Mouse (Mus musculus) MEL (cell line): ENCODE data around the gene Igfbp2. TPM values are rescaled to one million over a fixed set of nuclear protein-coding genes. Genes with fewer than 3 reads are reported as not detected.

ENCODE experiments used
- DNase-seq: peaks from one replicate; pipeline ENCODE4 v3.0.0; 2011; ENCODE audit warnings: low read depth, low spot score
- H3K27ac ChIP-seq: 2 replicates; pipeline ENCODE4 v1.5.1; 2012; ENCODE audit warnings: low read depth, mild to moderate bottlenecking, control low read depth, low read length, moderate library complexity; ENCODE audit not compliant: control insufficient read depth
- H3K27me3 ChIP-seq, 2 experiments: fragments of 150-350 bp in 1 of 2; sonication (generic) in 1 of 2; 2 replicates each; pipeline ENCODE4 v1.6.1; 2012; ENCODE audit warnings: low read length in 2 of 2, mild to moderate bottlenecking in 2 of 2, improper control_type of control experiment in 1 of 2, moderate library complexity in 1 of 2; ENCODE audit not compliant: insufficient read depth in 2 of 2, control insufficient read depth in 1 of 2
- H3K36me3 ChIP-seq, 2 experiments: 2 replicates each; pipeline ENCODE4 v1.6.1; 2012 to 2014; ENCODE audit warnings: low read length in 2 of 2, improper control_type of control experiment in 1 of 2, inconsistent platforms in 1 of 2, mild to moderate bottlenecking in 1 of 2; ENCODE audit not compliant: insufficient read depth in 2 of 2, control insufficient read depth in 1 of 2
- H3K4me1 ChIP-seq, 2 experiments: fragments of 150-350 bp in 1 of 2; sonication (generic) in 1 of 2; 2 replicates each; pipeline ENCODE4 v1.6.1; 2012; ENCODE audit warnings: low read length in 2 of 2, improper control_type of control experiment in 1 of 2, mild to moderate bottlenecking in 1 of 2; ENCODE audit not compliant: insufficient read depth in 2 of 2, control insufficient read depth in 1 of 2
- H3K4me3 ChIP-seq, 2 experiments: fragments of 150-350 bp in 1 of 2; sonication (generic) in 1 of 2; 2 replicates each; pipeline ENCODE4 v1.5.1; 2012; ENCODE audit warnings: low read depth in 2 of 2, low read length in 2 of 2, mild to moderate bottlenecking in 2 of 2, moderate library complexity in 2 of 2, control low read depth in 1 of 2, improper control_type of control experiment in 1 of 2; ENCODE audit not compliant: control insufficient read depth in 1 of 2, insufficient read depth in 1 of 2
- H3K79me2 ChIP-seq: 2 replicates; pipeline ENCODE4 v1.6.1; 2012; ENCODE audit warnings: mild to moderate bottlenecking, low read length, moderate library complexity; ENCODE audit not compliant: control insufficient read depth, poor library complexity, insufficient read depth
- H3K9ac ChIP-seq: 2 replicates; pipeline ENCODE4 v1.6.1; 2012; ENCODE audit warnings: low read depth, mild to moderate bottlenecking, control low read depth, low read length, moderate library complexity; ENCODE audit not compliant: control insufficient read depth, poor library complexity, severe bottlenecking
- H3K9me3 ChIP-seq: fragments of 150-350 bp; sonication (generic); replicated peaks from 2 replicates; pipeline ENCODE4 v1.6.1; 2012; ENCODE audit warnings: mild to moderate bottlenecking, low read length, improper control_type of control experiment, moderate library complexity; ENCODE audit not compliant: insufficient read depth
- CHD2 ChIP-seq: IDR thresholded peaks from 2 replicates; pipeline ENCODE4 v1.6.1; 2011; ENCODE audit warnings: low read length, improper control_type of control experiment
- CTCF ChIP-seq, 3 experiments: IDR thresholded peaks in 2 of 3; conservative IDR thresholded peaks in 1 of 3; 2 replicates each; pipeline ENCODE4 v1.5.1; 2011 to 2012; ENCODE audit warnings: low read length in 3 of 3, low read depth in 2 of 3, mild to moderate bottlenecking in 2 of 3, improper control_type of control experiment in 1 of 3, inconsistent platforms in 1 of 3, mixed read lengths in 1 of 3, moderate library complexity in 1 of 3; ENCODE audit not compliant: control insufficient read depth in 1 of 3, insufficient read depth in 1 of 3, poor library complexity in 1 of 3, severe bottlenecking in 1 of 3
- E2F4 ChIP-seq: IDR thresholded peaks from 2 replicates; pipeline ENCODE4 v1.6.1; 2011; ENCODE audit warnings: low read depth, low read length, improper control_type of control experiment, borderline replicate concordance
- ELF1 ChIP-seq: IDR thresholded peaks from 2 replicates; pipeline ENCODE4 v1.6.1; 2014; ENCODE audit warnings: low read depth, mild to moderate bottlenecking, inconsistent platforms, low read length, improper control_type of control experiment, moderate library complexity
- ETS1 ChIP-seq: IDR thresholded peaks from 2 replicates; pipeline ENCODE4 v1.6.1; 2012; ENCODE audit warnings: low read depth, mild to moderate bottlenecking, inconsistent platforms, low read length, improper control_type of control experiment, moderate library complexity
- GATA1 ChIP-seq: IDR thresholded peaks from 2 replicates; pipeline ENCODE4 v1.6.1; 2011; ENCODE audit warnings: low read depth, low read length, improper control_type of control experiment
- JUND ChIP-seq: IDR thresholded peaks from 2 replicates; pipeline ENCODE4 v1.6.1; 2011; ENCODE audit warnings: low read depth, mild to moderate bottlenecking, improper control_type of control experiment, low read length
- KAT2A ChIP-seq: conservative IDR thresholded peaks from 2 replicates; pipeline ENCODE4 v1.6.1; 2012; ENCODE audit warnings: low read depth, low read length, improper control_type of control experiment, inconsistent platforms
- MAZ ChIP-seq: IDR thresholded peaks from 2 replicates; pipeline ENCODE4 v1.6.1; 2012; ENCODE audit warnings: low read depth, mild to moderate bottlenecking, inconsistent platforms, low read length, improper control_type of control experiment
- MEF2A ChIP-seq: IDR thresholded peaks from 2 replicates; pipeline ENCODE4 v1.6.1; 2014; ENCODE audit warnings: low read depth, mild to moderate bottlenecking, inconsistent platforms, low read length, improper control_type of control experiment; ENCODE audit not compliant: poor library complexity, insufficient replicate concordance, severe bottlenecking; ENCODE audit errors: extremely low read depth
- MXI1 ChIP-seq: IDR thresholded peaks from 2 replicates; pipeline ENCODE4 v1.6.1; 2011; ENCODE audit warnings: mild to moderate bottlenecking, low read depth, low read length, improper control_type of control experiment
- MYB ChIP-seq: IDR thresholded peaks from 2 replicates; pipeline ENCODE4 v1.6.1; 2011; ENCODE audit warnings: mild to moderate bottlenecking, low read depth, low read length, improper control_type of control experiment
- NRF1 ChIP-seq: IDR thresholded peaks from 2 replicates; pipeline ENCODE4 v1.6.1; 2014; ENCODE audit warnings: low read depth, mild to moderate bottlenecking, inconsistent platforms, low read length, improper control_type of control experiment, moderate library complexity; ENCODE audit not compliant: poor library complexity, insufficient read depth, severe bottlenecking
- POLR2A ChIP-seq, 2 experiments: IDR thresholded peaks; 2 replicates each; pipeline ENCODE4 v1.6.1; 2011 to 2012; ENCODE audit warnings: low read length in 2 of 2, mild to moderate bottlenecking in 2 of 2, control low read depth in 1 of 2, improper control_type of control experiment in 1 of 2, low read depth in 1 of 2, moderate library complexity in 1 of 2; ENCODE audit not compliant: control insufficient read depth in 1 of 2, insufficient read depth in 1 of 2, poor library complexity in 1 of 2
- POLR2AphosphoS2 ChIP-seq: IDR thresholded peaks from 2 replicates; pipeline ENCODE4 v1.6.1; 2011; ENCODE audit warnings: low read length, improper control_type of control experiment
- RCOR1 ChIP-seq: IDR thresholded peaks from 2 replicates; pipeline ENCODE4 v1.6.1; 2012; ENCODE audit warnings: low read depth, mild to moderate bottlenecking, inconsistent platforms, low read length, improper control_type of control experiment
- SMC3 ChIP-seq: IDR thresholded peaks from 2 replicates; pipeline ENCODE4 v1.6.1; 2011; ENCODE audit warnings: low read depth, low read length, improper control_type of control experiment
- TAL1 ChIP-seq: IDR thresholded peaks from 2 replicates; pipeline ENCODE4 v1.6.1; 2012; ENCODE audit warnings: mild to moderate bottlenecking, inconsistent platforms, low read length, moderate library complexity, mixed read lengths
- TBP ChIP-seq: IDR thresholded peaks from 2 replicates; pipeline ENCODE4 v1.8.0; 2011; ENCODE audit warnings: low read depth, low read length, improper control_type of control experiment
- UBTF ChIP-seq: IDR thresholded peaks from 2 replicates; pipeline ENCODE4 v1.6.1; 2012; ENCODE audit warnings: low read depth, mild to moderate bottlenecking, inconsistent platforms, low read length, improper control_type of control experiment, moderate library complexity, borderline replicate concordance; ENCODE audit not compliant: insufficient read depth
- ZC3H11A ChIP-seq: IDR thresholded peaks from 2 replicates; pipeline ENCODE4 v1.6.1; 2012; ENCODE audit warnings: low read depth, mild to moderate bottlenecking, inconsistent platforms, low read length, improper control_type of control experiment
- ZKSCAN1 ChIP-seq: IDR thresholded peaks from 2 replicates; pipeline ENCODE4 v1.6.1; 2012; ENCODE audit warnings: low read depth, mild to moderate bottlenecking, inconsistent platforms, low read length, improper control_type of control experiment, moderate library complexity
- ZNF384 ChIP-seq: IDR thresholded peaks from 2 replicates; pipeline ENCODE4 v1.6.1; 2012; ENCODE audit warnings: low read depth, mild to moderate bottlenecking, inconsistent platforms, low read length, improper control_type of control experiment
- polyA plus RNA-seq, 2 experiments: library from polyadenylated mRNA; stranded (reverse) in 1 of 2; unstranded in 1 of 2; fragments of >175 nt in 1 of 2; fragments of >200 nt in 1 of 2; gene quantifications; 2 replicates each; pipeline versions ENCODE4 v1.2.1 to v1.2.4; 2012; ENCODE audit warnings: low replicate concordance in 2 of 2, low read depth in 1 of 2; ENCODE audit not compliant: insufficient read length in 2 of 2, insufficient read depth in 1 of 2, missing spikeins in 1 of 2
- total RNA-seq: library from RNA; depleted of rRNA; stranded (reverse); fragments of 300-350 nt; gene quantifications from 2 replicates; pipeline ENCODE4 v1.2.3, GENCODE M21; 2012

The Igfbp2 gene
- total and polyA plus RNA-seq, 3 experiments, result not detected

DNA sequence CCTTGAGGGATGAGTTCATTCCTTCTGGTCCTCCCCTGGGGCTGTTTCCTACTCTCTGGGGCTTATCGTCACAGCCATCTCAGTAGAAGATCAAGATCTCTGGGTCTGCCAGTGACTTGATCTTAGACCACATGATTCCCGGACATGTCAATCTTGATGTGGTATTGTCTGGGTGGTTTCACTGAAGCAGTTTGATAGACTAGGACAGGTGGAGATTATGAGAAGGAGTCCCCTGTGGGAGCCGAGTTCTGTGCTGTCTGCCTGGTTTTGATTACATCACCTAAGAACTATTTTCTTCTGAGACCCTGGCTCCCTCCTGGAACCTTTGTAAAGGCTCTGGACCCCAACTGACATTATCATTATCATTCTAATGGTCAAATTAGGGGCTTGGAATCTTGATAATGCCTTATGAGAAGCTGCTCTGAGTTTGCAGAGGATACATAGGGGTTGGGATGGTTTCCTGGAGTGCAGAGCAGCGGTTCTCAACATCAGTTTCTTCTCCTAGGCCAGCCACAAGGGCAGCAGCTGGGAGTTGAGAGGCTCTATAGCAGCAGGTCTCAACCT is 27.1 kb upstream of the Igfbp2 start:
- no peak for TF ChIP-seq JUND

DNA sequence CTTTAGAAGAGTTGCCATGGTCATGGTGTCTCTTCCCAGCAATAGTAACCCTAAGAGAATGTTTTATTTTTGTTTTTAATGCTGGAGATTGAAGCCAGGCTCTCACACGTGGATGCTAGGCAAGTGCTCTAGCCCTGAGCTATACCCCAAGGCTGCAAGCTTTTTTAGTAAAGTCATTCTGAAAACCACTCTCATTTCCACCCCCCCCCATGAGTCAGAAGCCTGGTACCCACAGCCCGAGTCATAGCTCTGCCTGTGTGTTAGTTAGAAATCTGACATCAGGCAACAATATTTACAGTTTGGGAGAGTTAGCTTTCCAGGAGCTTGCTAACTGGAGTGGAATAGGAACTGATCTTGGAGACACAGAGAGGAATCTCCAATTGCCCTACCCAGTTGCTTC is 25.9 kb upstream of the Igfbp2 start:
- Histone ChIP-seq H3K4me3 (no peak overlapping the region), H3K79me2 (no peaks in the 10 kb centered on the region)
- DNase-seq, result no peak
- TF ChIP-seq TAL1 (no peak), ELF1 (no peak), KAT2A (no peak), MAZ (no peak), SMC3 (no peak), TBP (no peak), MYB (no peak), ZNF384 (no peak)
- TF ChIP-seq, all 39 proteins: peak for 0
- no peak overlapping the region for H3K9ac ChIP-seq
- no peaks in the 10 kb centered on the region for H3K27me3 ChIP-seq
- no peaks in the 10 kb centered on the region for H3K36me3 ChIP-seq
- no peaks in the 10 kb centered on the region for H3K9me3 ChIP-seq
- H3K4me1 ChIP-seq, result no peaks in the 10 kb centered on the region
- no peak overlapping the region for H3K27ac ChIP-seq

More for the DNA sequence above, 27.1 kb upstream of the Igfbp2 start:
- no peaks in the 10 kb centered on the region for H3K4me1 ChIP-seq
- no peaks in the 10 kb centered on the region for H3K9me3 ChIP-seq
- H3K4me3 ChIP-seq, result no peak overlapping the region
- no peaks in the 10 kb centered on the region for H3K36me3 ChIP-seq
- no peak overlapping the region for H3K9ac ChIP-seq
- DNase-seq, result no peak
- H3K27me3 ChIP-seq, result no peaks in the 10 kb centered on the region
- no peaks in the 10 kb centered on the region for H3K79me2 ChIP-seq
- no peak overlapping the region for H3K27ac ChIP-seq

DNA sequence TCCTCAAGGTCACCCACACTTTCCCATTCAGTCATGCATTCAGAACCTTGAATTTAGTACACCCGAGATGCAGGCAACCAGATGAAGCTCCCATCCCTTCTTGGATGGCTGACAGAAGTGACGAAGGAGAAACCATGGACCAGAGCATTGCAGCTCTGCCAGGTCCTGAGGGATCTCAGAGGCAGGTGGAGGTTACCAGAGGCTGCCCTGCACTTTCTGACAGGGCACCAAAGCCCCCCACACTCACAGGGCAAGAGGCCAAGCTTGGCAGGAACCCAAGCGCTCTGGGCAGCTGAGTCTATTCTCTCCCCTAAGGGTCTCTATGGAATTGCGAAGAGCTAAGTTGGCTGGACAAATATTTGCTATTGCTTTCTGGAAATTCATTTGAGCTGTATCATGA is 20.3 kb upstream of the Igfbp2 start:
- no peak for TF ChIP-seq POLR2A (IDR thresholded peaks at IDR 0.05; ENCODE audit: control insufficient read depth in 1 of 2, insufficient read depth in 1 of 2, low read depth in 1 of 2, low read length in 2 of 2, poor library complexity in 1 of 2)
- TF ChIP-seq ELF1, result no peak
- TF ChIP-seq ZC3H11A, result no peak
- no peak for TF ChIP-seq UBTF
- TF ChIP-seq MAZ, result no peak
- TF ChIP-seq ETS1, result no peak
- no peak for TF ChIP-seq E2F4
- TF ChIP-seq POLR2AphosphoS2, result no peak
- TF ChIP-seq CTCF (IDR thresholded peaks at IDR 0.05 in 2 of 3, conservative IDR thresholded peaks at IDR 0.05 in 1 of 3; ENCODE audit: control insufficient read depth in 1 of 3, insufficient read depth in 1 of 3, low read depth in 2 of 3, low read length in 3 of 3, poor library complexity in 1 of 3, severe bottlenecking in 1 of 3), result no peak
- no peak for TF ChIP-seq MEF2A
- no peak for TF ChIP-seq ZKSCAN1
- TF ChIP-seq CHD2, result no peak
- no peak for TF ChIP-seq ZNF384
- no peak for TF ChIP-seq GATA1
- TF ChIP-seq MXI1, result no peak
- no peak for TF ChIP-seq RCOR1
- TF ChIP-seq NRF1, result no peak
- Histone ChIP-seq H3K27me3 (no peaks in the 10 kb centered on the region), H3K9ac (no peak overlapping the region), H3K4me1 (no peaks in the 10 kb centered on the region), H3K27ac (no peak overlapping the region), H3K79me2 (no peaks in the 10 kb centered on the region), H3K4me3 (no peak overlapping the region), H3K9me3 (no peaks in the 10 kb centered on the region), H3K36me3 (no peaks in the 10 kb centered on the region)
- DNase-seq, result no peak
